ENCODE assay signal across 14 mouse cellular contexts in genomic region chr2:77065294-77065693, GRCm38 (mm10).
DNase-seq lines count a peak whose midpoint lies in the region; ATAC-seq lines count a peak whose summit lies in the region.
"Had no signal": no experiment of that assay in that cellular context is flagged by ENCODE, and none has a peak within 500 bp of the region (broad histone marks: within the 10 kb centered on the region; RNA-seq: fewer than 3 reads in every experiment).

No protein-coding gene starts in this region.

- no peaks in the 10 kb centered on the region for H3K9me3 ChIP-seq in midbrain, embryonic 11.5 days (ENCODE audit: control insufficient read depth, low read length)
- H3K9me3 ChIP-seq in midbrain, embryonic 15.5 days, result no peaks in the 10 kb centered on the region
- H3K9me3 ChIP-seq: embryonic facial prominence, embryonic 12.5 days; intestine, embryonic 15.5 days; limb, embryonic 13.5 days had no signal

- ATAC-seq in midbrain, embryonic 11.5 days (ENCODE audit: low FRiP score), result peak; percentile 83
- ATAC-seq in midbrain, embryonic 15.5 days (replicated peaks), result no peak; the same call in 1 of the 2 replicates
- ATAC-seq: intestine, embryonic 15.5 days had no signal

- WGBS in midbrain, embryonic 11.5 days, result 19% methylated on average over 6 of the region's 6 CpGs
- WGBS in midbrain, embryonic 15.5 days, result 16% methylated on average over 6 of the region's 6 CpGs

- 0 out of 2 replicates have a peak overlapping the region, but pooled peaks have one; percentile 55 for H3K27ac ChIP-seq in midbrain, embryonic 11.5 days (ENCODE audit: low read depth, low read length)
- H3K27ac ChIP-seq in midbrain, embryonic 15.5 days, result no peak overlapping the region
- H3K27ac ChIP-seq: embryonic facial prominence, embryonic 12.5 days; intestine, embryonic 15.5 days; limb, embryonic 13.5 days had no signal

- no peak overlapping the region for H3K4me2 ChIP-seq in midbrain, embryonic 11.5 days
- H3K4me2 ChIP-seq in midbrain, embryonic 15.5 days, result no peak overlapping the region
- H3K4me2 ChIP-seq: embryonic facial prominence, embryonic 12.5 days; intestine, embryonic 15.5 days; limb, embryonic 13.5 days had no signal

- H3K27me3 ChIP-seq in midbrain, embryonic 11.5 days (ENCODE audit: control insufficient read depth, insufficient read depth, low read length), result no peaks in the 10 kb centered on the region
- H3K27me3 ChIP-seq in midbrain, embryonic 15.5 days (replicated peaks), result no peaks in the 10 kb centered on the region
- H3K27me3 ChIP-seq: embryonic facial prominence, embryonic 12.5 days; intestine, embryonic 15.5 days; limb, embryonic 13.5 days had no signal

- H3K4me3 ChIP-seq in midbrain, embryonic 11.5 days (ENCODE audit: low read depth, low read length), result no peak overlapping the region
- no peak overlapping the region for H3K4me3 ChIP-seq in midbrain, embryonic 15.5 days
- H3K4me3 ChIP-seq: embryonic facial prominence, embryonic 12.5 days; intestine, embryonic 15.5 days; limb, embryonic 13.5 days had no signal

- H3K9ac ChIP-seq in midbrain, embryonic 11.5 days (ENCODE audit: low read length), result no peak overlapping the region
- no peak overlapping the region for H3K9ac ChIP-seq in midbrain, embryonic 15.5 days
- H3K9ac ChIP-seq: embryonic facial prominence, embryonic 12.5 days; intestine, embryonic 15.5 days; limb, embryonic 13.5 days had no signal

- peaks cover 6% of the 10 kb centered on the region for H3K4me1 ChIP-seq in midbrain, embryonic 11.5 days (ENCODE audit: control insufficient read depth, insufficient read depth, low read length)
- H3K4me1 ChIP-seq in midbrain, embryonic 15.5 days, result peaks cover 2% of the 10 kb centered on the region; the same call in 1 of the 2 replicates
- H3K4me1 ChIP-seq: embryonic facial prominence, embryonic 12.5 days; intestine, embryonic 15.5 days had no signal

- H3K36me3 ChIP-seq in midbrain, embryonic 11.5 days (ENCODE audit: control insufficient read depth, insufficient read depth, low read length), result no peaks in the 10 kb centered on the region
- H3K36me3 ChIP-seq in midbrain, embryonic 15.5 days (replicated peaks), result no peaks in the 10 kb centered on the region
- H3K36me3 ChIP-seq: embryonic facial prominence, embryonic 12.5 days; G1E; intestine, embryonic 15.5 days; limb, embryonic 13.5 days had no signal

- peak; percentile 84 for DNase-seq in midbrain, embryonic 11.5 days (ENCODE audit: low spot score, missing footprints)
- DNase-seq in forelimb bud, embryonic 11.5 days (ENCODE audit: low read depth, low spot score), result peak; percentile 21
- peak; percentile 31 to 47 for DNase-seq in layer of hippocampus, postnatal 10 days (ENCODE audit: low spot score in 2 of 2)
- DNase-seq in right cerebral cortex, postnatal 4 days, result peak; percentile 22
- DNase-seq in spleen, adult 12 weeks (ENCODE audit: low spot score), result no peak
- DNase-seq in heart, adult 8-10 months (ENCODE audit: low spot score), result no peak
- DNase-seq: adrenal gland, postnatal 25 days; gastrocnemius, postnatal 10 days; thymus, postnatal 14 days had no signal

Comparison
In these comparisons a context has a peak if more than half of its experiments do, and no peak if none do; other contexts are left out.
1. DNase-seq: peak in midbrain, embryonic 11.5 days (single experiment), forelimb bud, embryonic 11.5 days (single experiment), layer of hippocampus, postnatal 10 days (2 of 2) and right cerebral cortex, postnatal 4 days (single experiment); none in spleen, adult 12 weeks (single experiment) and heart, adult 8-10 months (single experiment).